Mouse (Mus musculus) small intestine, adult 2 months (tissue): ENCODE data around the gene Rif1.

Experiments used
- CTCF ChIP-seq: fragments of 200-500 bp; IDR thresholded peaks from 2 replicates; pipeline ENCODE4 v1.5.1; 2012; ENCODE audit warnings: low read depth, mild to moderate bottlenecking, control low read depth, inconsistent platforms, low read length, moderate library complexity, mixed read lengths; ENCODE audit not compliant: insufficient replicate concordance, insufficient read length; ENCODE audit errors: extremely low read depth
- POLR2A ChIP-seq: fragments of 200-500 bp; IDR thresholded peaks from 2 replicates; pipeline ENCODE4 v1.6.1; 2012; ENCODE audit warnings: low read depth, mild to moderate bottlenecking, control low read depth, inconsistent platforms, low read length, moderate library complexity

DNA sequence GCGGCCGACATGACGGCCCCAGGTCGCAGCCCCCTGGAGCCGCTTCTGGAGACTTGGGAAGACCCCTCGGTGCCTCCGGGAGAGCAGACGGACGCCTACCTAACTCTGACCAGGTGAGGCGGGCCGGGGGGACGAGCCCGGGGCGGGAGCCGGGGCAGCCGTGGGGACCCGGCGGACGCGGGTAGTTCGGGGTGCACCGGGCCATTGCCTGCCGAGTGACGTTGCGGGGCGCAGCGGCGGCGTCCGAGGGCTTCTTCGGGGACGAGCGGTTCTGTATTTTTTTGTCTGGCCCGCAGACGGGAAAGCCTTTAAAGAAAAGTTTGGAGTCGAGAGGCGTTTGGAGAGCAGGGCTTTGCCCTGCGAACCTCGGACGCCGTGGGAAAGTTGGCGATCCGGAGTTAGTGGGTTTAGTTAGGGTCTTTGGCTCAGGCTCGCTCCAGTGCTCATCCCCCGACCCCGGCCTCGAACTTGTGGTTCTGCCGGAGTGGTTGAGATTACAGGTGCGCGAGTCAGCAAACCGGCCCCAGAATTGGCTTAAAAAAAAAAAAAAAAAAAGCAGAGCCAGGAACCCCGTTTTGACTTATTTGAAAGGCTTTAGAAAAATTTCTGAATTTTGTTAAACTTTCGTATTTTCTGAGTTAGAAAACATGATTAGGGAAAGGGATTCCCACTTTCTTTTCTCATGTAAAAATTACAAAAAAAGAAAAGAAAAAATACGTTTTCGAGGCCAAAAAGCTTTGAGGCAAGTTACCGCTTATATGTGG, 691 bp downstream of the Rif1 start:
- TF ChIP-seq CTCF = no peak
- no peak for TF ChIP-seq POLR2A
